Mouse (Mus musculus) frontal cortex, postnatal 36 days (tissue): ENCODE results near the gene Grm8.

ENCODE experiments used
- DNase-seq, 2 experiments: peaks; one replicate each; pipeline ENCODE4 v3.0.0; 2022; ENCODE audit warnings: low spot score in 2 of 2

Grm8 gene

DNA sequence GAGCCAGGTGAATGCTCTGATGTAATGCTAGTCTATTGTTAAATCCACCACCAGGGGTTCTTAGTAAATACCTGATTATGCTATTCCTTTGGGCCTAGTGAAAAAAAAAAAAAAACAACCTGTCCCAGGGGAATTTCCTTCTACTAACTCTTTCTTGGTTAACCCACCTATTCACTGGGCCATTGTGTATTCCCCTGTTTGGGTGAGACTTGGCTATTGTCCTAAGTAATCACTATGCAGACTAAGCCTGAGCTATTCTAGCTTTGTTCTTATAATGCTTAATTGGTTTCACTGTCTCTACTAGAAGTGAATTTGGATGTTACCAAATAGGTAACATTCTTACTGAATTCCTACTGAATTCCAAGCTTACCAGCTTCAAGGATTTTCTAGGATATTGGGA lies 872.4 kb downstream of the Grm8 start:
- DNase-seq = no peak

DNA sequence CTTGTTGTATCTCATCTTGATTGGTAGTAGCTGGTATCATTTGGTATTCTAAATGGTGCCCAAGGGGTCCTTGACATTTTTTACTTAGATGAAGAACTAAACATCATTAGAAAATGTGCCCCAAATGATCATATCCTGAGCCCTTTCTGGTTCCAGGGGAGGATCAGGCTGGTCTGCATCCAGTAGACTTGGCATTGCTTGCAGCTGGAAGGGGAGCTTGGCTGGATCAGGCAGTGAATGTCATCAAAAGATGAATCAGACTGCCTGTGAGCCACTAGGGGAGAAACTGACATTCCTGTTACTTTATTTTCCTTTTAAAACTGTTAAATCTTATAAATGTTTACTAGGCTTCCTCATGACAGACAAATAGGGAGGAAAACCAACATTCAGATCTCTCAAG lies 894.6 kb downstream of the Grm8 start:
- DNase-seq = no peak

DNA sequence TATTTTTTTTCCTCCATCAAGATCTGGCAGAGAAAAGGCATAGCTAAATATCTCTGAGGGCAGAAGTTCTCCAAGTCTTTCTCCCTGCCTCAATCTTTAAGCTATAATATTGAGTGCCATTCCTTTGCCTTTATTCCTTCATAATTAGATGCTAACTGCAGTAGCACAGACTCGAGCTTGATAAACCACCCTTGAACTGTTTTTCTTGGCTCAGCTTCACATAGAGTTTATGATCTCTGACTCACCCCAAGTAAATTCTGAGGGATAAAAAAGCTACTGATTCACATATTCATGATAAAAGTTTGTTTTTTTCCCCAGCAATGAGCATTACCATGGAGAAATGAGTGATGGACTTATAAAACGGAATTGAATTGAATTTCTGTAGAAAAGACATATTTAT lies 895.0 kb downstream of the Grm8 start:
- no peak for DNase-seq
